Mouse (Mus musculus) lung, postnatal 4 days (tissue): ENCODE results near the gene Cbfa2t3.

ENCODE experiments used
- DNase-seq, 2 experiments: peaks; one replicate each; pipeline ENCODE4 v3.0.0; 2021

Gene Cbfa2t3

GRCm38 (mm10) chr8:122663670-122664069 is 35.2 kb downstream of the Cbfa2t3 start:
- DNase-seq = no peak

- no peak for DNase-seq
These were observed 35.8 kb downstream of the Cbfa2t3 start for GRCm38 (mm10) chr8:122663106-122663505.

GRCm38 (mm10) chr8:122661894-122662293 is 37.0 kb downstream of the Cbfa2t3 start:
- DNase-seq = no peak

DNA sequence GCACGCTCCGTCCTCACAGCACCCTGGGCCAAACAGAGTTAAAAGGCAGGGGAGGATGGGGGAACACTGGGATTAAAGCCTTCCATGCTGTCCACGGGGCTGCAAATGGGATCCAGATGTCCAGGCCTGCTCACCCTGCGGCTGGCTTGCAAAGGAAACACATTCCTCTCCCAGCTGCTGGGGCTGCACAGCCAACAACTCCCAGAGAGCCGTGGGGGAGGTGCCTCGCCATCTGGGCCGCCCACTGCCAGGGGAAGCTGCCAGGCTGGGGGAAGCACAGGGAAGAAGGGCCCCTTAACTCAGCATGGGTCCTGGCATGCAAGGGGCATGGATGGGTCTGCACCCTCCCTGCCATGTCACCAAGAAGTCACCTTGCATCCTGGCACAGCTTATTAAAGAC is 37.8 kb downstream of the Cbfa2t3 start:
- DNase-seq = peak; percentile 79 to 92

GRCm38 (mm10) chr8:122660022-122660421 is 38.9 kb downstream of the Cbfa2t3 start:
- DNase-seq = no peak

DNA sequence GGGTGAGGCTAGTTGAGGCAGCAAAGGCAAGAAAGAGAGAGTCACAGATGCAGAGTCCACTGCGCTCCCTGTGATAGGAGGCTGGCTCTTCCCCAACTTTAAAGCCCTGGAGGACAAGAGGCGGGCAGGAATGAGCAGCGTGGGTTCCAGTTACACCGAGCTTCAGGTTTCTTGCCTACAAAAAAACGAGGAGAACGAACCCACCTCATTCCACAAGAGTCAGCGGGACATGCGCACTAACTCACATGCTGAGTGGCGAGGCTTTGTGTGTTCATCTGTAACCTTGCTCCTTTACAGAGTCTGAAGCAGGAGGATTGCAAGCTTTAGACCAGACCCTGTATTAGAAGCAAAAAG is 40.1 kb downstream of the Cbfa2t3 start:
- no peak for DNase-seq

GRCm38 (mm10) chr8:122658149-122658806 is 40.6 kb downstream of the Cbfa2t3 start:
- no peak for DNase-seq

- peak; percentile 74 to 84 for DNase-seq
These were observed 42.6 kb downstream of the Cbfa2t3 start for GRCm38 (mm10) chr8:122656056-122656999.

GRCm38 (mm10) chr8:122654768-122655167 is 44.1 kb downstream of the Cbfa2t3 start:
- peak; percentile 79 to 90 for DNase-seq

- no peak for DNase-seq
These were observed 46.3 kb downstream of the Cbfa2t3 start for GRCm38 (mm10) chr8:122652643-122653042.

DNA sequence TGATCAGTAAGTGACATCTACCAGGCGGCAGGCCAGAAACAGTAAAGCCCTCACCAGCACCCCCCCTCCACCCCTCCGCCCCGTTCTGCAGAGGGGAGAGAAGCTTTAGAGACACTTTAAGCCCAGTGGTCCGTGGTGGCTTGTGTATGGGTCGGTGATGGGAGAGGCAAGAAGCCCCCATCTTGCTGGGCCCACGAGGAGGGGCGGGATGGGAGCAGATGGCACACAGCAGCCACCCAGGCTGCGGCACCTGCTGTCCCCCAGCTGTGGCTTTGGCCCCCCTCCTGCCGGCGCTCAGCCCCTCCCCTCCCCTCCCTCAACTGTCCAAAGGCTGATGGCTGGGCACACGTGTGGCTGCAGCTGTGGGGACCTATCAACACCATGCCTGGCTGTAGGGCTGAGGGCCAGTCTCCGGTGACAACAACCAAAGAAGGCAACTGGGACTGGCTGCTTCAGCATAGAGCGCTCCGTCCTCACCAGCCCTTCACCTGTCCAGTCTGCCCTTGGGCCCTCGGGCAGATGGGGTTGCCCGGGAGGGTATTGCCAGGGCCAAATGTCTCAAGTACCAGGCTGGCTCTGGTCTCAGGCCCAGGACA is 47.5 kb downstream of the Cbfa2t3 start:
- no peak for DNase-seq

DNA sequence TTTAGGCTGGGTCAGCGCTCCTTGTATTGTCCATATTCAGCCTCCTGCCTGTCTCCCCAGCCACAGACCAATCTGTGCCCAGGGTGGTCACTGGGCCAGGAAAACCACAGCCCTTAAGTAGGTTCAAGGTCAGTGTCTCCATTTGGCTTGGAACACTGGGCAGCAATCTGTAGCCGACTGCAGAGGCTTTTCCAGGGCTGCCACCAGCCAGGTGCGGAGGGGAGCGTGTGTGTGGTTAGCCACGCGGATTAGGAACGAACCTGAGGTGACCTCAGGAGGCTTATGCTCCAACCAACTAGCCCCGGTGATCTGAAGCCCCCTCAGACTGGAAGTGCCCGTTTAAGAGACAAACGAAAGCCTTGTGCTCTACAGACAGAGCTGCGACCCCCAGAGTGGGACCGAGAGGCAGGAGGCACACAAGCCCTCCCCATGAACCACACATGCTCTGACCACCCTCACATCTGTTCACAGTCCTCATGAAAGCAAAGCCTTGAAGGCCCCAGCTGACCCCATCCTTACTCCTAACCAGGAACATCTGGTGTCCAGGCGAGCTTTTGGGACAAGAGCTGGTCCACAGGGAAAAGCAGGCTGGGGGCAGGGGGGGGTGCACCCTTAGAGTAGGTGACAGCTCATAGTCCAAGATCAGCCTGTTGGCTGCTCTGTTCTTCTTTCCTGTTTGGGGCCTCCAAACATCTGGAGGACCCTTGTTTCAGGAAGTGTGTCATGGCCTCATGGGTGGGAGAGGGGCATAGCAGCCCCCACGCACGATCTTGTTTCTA is 50.5 kb downstream of the Cbfa2t3 start:
- no peak for DNase-seq

DNA sequence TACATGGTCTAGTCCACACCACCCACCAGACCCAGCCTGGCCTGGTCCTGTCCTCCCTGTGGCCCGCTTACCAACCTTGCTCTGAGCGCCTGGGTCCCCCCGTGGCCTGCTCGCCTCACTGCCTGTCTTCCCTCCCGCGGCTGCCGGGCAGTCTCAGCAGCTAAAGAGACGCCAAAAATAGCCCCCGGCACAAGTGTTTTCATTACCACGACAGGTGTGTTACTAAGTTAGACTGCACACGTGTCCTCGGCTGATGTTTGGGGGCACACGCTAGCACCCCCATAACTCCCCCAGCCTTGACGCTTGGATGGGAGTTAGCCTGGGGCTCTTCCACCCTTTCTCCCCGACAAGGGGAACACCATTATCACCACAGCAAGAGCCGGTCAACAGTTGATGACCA is 52.6 kb downstream of the Cbfa2t3 start:
- no peak for DNase-seq

DNA sequence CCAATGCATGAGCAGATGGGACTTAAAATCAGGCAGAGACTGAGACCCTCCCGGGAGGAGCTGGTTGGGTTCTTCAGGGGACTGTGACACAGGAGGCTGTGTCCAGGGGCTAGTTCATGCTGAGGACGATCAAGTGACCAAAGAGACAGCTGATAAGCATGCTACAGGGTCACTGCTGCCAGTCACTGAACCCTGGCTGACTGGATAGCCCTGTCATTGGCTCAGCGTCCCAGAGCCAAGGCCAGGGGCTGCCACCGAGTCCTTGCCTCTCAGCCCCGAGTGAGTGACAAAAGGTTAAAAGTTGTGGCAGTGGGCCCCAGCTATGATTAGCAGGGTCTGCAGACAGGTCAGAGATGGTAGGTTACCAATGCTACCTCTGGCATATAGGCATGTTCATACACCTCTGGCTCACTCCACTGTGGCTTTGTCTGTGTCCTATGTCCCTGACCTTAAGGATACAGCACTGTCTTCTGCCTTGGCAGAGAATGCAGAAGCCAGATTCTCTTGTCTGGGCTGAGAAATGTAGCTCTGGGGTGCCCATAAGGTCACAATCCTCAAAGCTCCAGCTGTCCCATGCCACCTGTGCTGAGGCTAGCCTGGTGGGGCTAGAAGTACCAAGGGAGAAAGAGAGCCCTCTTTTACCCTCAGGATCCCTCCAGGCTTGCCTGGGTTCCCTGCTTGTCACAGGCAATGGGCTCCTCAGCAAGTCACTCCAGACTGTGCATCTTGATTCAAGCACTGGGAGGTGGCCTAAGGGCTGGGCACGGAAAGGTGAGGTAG is 54.5 kb downstream of the Cbfa2t3 start:
- DNase-seq = no peak

DNA sequence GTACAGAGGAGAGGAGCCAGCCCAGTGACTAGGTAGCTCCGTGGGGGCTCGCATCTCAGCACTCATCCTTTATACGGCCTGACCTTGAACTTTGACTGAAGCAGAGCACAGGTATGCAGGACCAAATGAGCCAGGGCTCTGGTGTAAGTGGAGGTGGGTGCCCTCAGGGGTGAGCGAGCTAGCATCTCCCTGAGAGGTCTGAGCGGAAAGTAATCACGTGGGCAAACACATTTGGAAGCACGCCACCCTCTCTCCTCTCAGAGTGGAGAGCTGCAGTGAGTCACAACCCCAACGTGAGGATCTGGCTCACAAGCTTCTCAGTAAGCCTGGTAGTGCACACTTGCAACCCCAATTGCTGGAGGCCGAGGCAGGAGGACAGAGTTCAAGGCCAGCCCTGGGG is 56.8 kb downstream of the Cbfa2t3 start:
- peak; percentile 54 to 66 for DNase-seq

DNA sequence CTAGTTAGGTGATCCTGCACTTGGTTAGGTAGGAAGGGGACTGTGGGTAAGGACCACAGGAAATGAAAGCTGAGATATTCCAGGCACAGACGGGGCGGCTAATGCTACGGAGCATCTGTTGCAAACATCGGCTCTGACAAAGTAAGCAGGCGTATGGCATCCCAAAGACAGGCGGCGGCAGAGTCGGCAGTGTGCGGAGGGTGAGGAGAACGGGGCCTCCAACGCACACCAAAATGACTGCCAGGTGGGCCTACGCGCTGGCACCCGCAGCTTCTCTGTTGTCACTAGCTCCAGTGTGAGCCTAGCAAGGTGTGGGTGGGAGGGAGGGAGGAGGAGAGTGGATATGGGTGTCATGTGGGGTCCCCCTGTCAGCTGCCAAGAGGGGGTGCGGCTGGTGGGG is 57.5 kb downstream of the Cbfa2t3 start:
- no peak for DNase-seq

GRCm38 (mm10) chr8:122640825-122641224 is 58.1 kb downstream of the Cbfa2t3 start:
- DNase-seq = no peak

- DNase-seq = peak; percentile 75 to 93
These were observed 59.2 kb downstream of the Cbfa2t3 start for GRCm38 (mm10) chr8:122639521-122640248.

GRCm38 (mm10) chr8:122638601-122639000 is 60.3 kb downstream of the Cbfa2t3 start:
- DNase-seq = no peak

DNA sequence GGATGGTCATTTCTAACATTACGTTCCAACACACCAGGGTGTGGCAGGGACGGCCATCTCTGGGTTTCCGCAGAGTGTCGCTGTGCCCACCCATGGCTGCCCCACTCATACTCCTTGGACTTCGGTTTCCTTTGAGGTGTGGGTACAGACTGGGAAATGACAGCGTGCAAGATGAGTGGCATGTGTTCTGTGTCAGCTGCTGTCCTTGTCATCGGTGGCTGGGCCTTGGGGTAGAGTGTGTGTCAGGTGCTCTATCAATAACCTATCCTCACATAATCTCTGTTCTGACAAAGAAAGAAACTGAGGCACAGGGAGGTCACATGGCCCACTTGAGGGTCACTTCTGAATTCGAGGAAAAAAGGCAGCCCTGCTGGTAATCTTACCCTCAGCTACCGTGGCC is 61.7 kb downstream of the Cbfa2t3 start:
- DNase-seq = no peak

DNA sequence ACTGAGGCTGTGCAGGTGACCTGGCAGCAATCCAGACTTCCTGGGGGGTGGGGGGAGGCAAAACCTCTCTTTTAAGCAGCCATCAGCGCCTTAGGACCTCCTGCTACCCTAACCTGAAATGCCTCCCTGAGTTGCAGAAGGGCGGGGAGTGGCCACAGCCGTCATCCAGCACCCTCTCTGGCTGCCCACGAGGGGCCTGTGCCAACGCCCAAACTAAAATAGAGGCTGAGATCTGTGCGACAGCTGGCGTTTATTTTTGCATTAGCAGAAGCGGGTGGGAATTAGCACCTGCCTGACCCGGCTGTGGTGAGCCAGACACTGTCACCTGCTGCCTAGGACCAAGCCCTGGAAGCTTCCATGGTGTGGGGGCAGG is 62.1 kb downstream of the Cbfa2t3 start:
- no peak for DNase-seq
